Mouse (Mus musculus) hindbrain, embryonic 11.5 days (tissue): Measurements from ENCODE around the gene Gdf1. TPM values are rescaled to one million over a fixed set of nuclear protein-coding genes. Genes with fewer than 3 reads are reported as not detected.

ENCODE experiments used
- ATAC-seq: fragments of 200-750 bp; cut with Nextera tagmentation; 2 replicates; pipeline ENCODE4 v1.8.0; 2017; ENCODE audit warnings: mild to moderate bottlenecking, moderate TSS enrichment, moderate library complexity; ENCODE audit not compliant: low FRiP score
- DNase-seq: peaks from one replicate; pipeline ENCODE4 v3.0.0-alpha.2; 2015; ENCODE audit warnings: low spot score
- H3K27ac ChIP-seq: fragments of 300-500 bp; sonication (generic); 2 replicates; pipeline ENCODE4 v1.5.1; 2014; ENCODE audit warnings: mild to moderate bottlenecking, low read depth, low read length
- H3K27me3 ChIP-seq: fragments of 300-500 bp; sonication (generic); 2 replicates; pipeline ENCODE4 v1.6.1; 2014; ENCODE audit warnings: mild to moderate bottlenecking, low read length, moderate library complexity, mixed read lengths; ENCODE audit not compliant: control insufficient read depth, insufficient read depth
- H3K36me3 ChIP-seq: fragments of 300-500 bp; sonication (generic); 2 replicates; pipeline ENCODE4 v1.6.1; 2014; ENCODE audit warnings: mild to moderate bottlenecking, low read length, moderate library complexity, mixed read lengths; ENCODE audit not compliant: control insufficient read depth, insufficient read depth
- H3K4me1 ChIP-seq: fragments of 300-500 bp; sonication (generic); replicated peaks from 2 replicates; pipeline ENCODE4 v1.6.1; 2014; ENCODE audit warnings: low read length, mixed read lengths; ENCODE audit not compliant: control insufficient read depth, insufficient read depth
- H3K4me2 ChIP-seq: fragments of 300-500 bp; sonication (generic); replicated peaks from 2 replicates; pipeline ENCODE4 v1.6.1; 2014; ENCODE audit warnings: mild to moderate bottlenecking, low read depth, low read length
- H3K4me3 ChIP-seq: fragments of 300-500 bp; sonication (generic); 2 replicates; pipeline ENCODE4 v1.5.1; 2014; ENCODE audit warnings: low read depth, low read length
- H3K9ac ChIP-seq: fragments of 300-500 bp; sonication (generic); 2 replicates; pipeline ENCODE4 v1.6.1; 2014; ENCODE audit warnings: low read depth, low read length
- H3K9me3 ChIP-seq: fragments of 300-500 bp; sonication (generic); 2 replicates; pipeline ENCODE4 v1.6.1; 2016; ENCODE audit warnings: low read length; ENCODE audit not compliant: control insufficient read depth
- WGBS: fragments of 180-500 bp; shearing (Covaris S2); extraction: QIAGEN DNeasy Blood & Tissue Kit; methylation state at CpG from one replicate; pipeline ENCODE4 v1.1.7; 2014; 5-methylcytosine and 5-hydroxymethylcytosine counted together
- polyA plus RNA-seq: library from polyadenylated mRNA; unstranded; fragments of >200 nt; fragmentation: Nextera tagmentation; extraction: Ambion mirVana; gene quantifications from 2 replicates; pipeline ENCODE4 v1.2.1, GENCODE M21; 2014

Gdf1 gene
- polyA plus RNA-seq, 1 experiment from 2014 or later = 1.3 TPM

GRCm38 (mm10) chr8:70366588-70366987, 37.0 kb downstream of the Gdf1 start:
- no peak for DNase-seq

GRCm38 (mm10) chr8:70370476-70370875, 40.9 kb downstream of the Gdf1 start:
- H3K27ac ChIP-seq = no peak overlapping the region
- peaks cover 12% of the 10 kb centered on the region for H3K4me1 ChIP-seq
- ATAC-seq = no peak
- no peak overlapping the region for H3K9ac ChIP-seq
- no peak overlapping the region for H3K4me3 ChIP-seq
- DNase-seq = no peak
- 77% methylated on average over 7 of the region's 7 CpGs for WGBS
- no peaks in the 10 kb centered on the region for H3K36me3 ChIP-seq
- no peak overlapping the region for H3K4me2 ChIP-seq
- no peaks in the 10 kb centered on the region for H3K9me3 ChIP-seq
- peaks cover 42% of the 10 kb centered on the region for H3K27me3 ChIP-seq

More at GRCm38 (mm10) chr8:70366588-70366987, 37.0 kb downstream of the Gdf1 start:
- ATAC-seq = no peak
- H3K4me3 ChIP-seq = no peak overlapping the region
- H3K4me1 ChIP-seq = no peaks in the 10 kb centered on the region
- no peaks in the 10 kb centered on the region for H3K36me3 ChIP-seq
- peaks cover 3% of the 10 kb centered on the region for H3K27me3 ChIP-seq
- H3K4me2 ChIP-seq = no peak overlapping the region
- no peak overlapping the region for H3K27ac ChIP-seq
- no peak overlapping the region for H3K9ac ChIP-seq
- WGBS = 74% methylated on average over 5 of the region's 5 CpGs
- no peaks in the 10 kb centered on the region for H3K9me3 ChIP-seq

- ATAC-seq (no peak), DNase-seq (no peak)
- no peak overlapping the region for H3K27ac ChIP-seq
- no peak overlapping the region for H3K9ac ChIP-seq
- H3K4me1 ChIP-seq = peaks cover 12% of the 10 kb centered on the region
- H3K4me2 ChIP-seq = no peak overlapping the region
- no peaks in the 10 kb centered on the region for H3K9me3 ChIP-seq
- WGBS = 31% methylated on average over 6 of the region's 6 CpGs
- no peaks in the 10 kb centered on the region for H3K36me3 ChIP-seq
- H3K4me3 ChIP-seq = no peak overlapping the region
- H3K27me3 ChIP-seq = peaks cover 57% of the 10 kb centered on the region
Measured at GRCm38 (mm10) chr8:70371951-70372350, 42.3 kb downstream of the Gdf1 start.

GRCm38 (mm10) chr8:70373397-70374317, 44.0 kb downstream of the Gdf1 start, which contains the start of gene Comp:
TSS of gene Comp (plus strand) at chr8:70373558.
- Histone ChIP-seq H3K9ac (peak within 1 kb of the TSS; percentile 28; the same call in 1 of the 2 replicates), H3K4me1 (peaks cover 12% of the 10 kb centered on the region), H3K4me2 (peak within 1 kb of the TSS; percentile 33), H3K27me3 (peaks cover 72% of the 10 kb centered on the region), H3K27ac (no peak within 1 kb of the TSS), H3K4me3 (peak within 1 kb of the TSS; percentile 24), H3K9me3 (no peaks in the 10 kb centered on the region), H3K36me3 (no peaks in the 10 kb centered on the region)
- ATAC-seq (no peak), DNase-seq (peak; percentile 40)
- whole genome bisulfite sequencing = 2% methylated on average over 47 of the region's 47 CpGs

GRCm38 (mm10) chr8:70374318-70374927, 44.8 kb downstream of the Gdf1 start:
- H3K4me3 ChIP-seq = peak overlapping the region; percentile 24
- H3K36me3 ChIP-seq = no peaks in the 10 kb centered on the region
- 0 out of 2 replicates have a peak overlapping the region, but pooled peaks have one; percentile 7 for H3K9ac ChIP-seq
- WGBS = under 1% methylated on average over 40 of the region's 53 CpGs
- no peaks in the 10 kb centered on the region for H3K9me3 ChIP-seq
- H3K27ac ChIP-seq = no peak overlapping the region
- ATAC-seq = peak; percentile 76
- peaks cover 12% of the 10 kb centered on the region for H3K4me1 ChIP-seq
- DNase-seq = peak; percentile 68
- peak overlapping the region; percentile 33 for H3K4me2 ChIP-seq
- H3K27me3 ChIP-seq = peaks cover 77% of the 10 kb centered on the region

- DNase-seq (peak; percentile 39), ATAC-seq (no peak)
- H3K4me3 ChIP-seq = 0 out of 2 replicates have a peak overlapping the region, but pooled peaks have one; percentile 24
- WGBS = 8% methylated on average over 35 of the region's 35 CpGs
- no peak overlapping the region for H3K27ac ChIP-seq
- H3K9ac ChIP-seq = no peak overlapping the region
- H3K4me2 ChIP-seq = no peak overlapping the region
- peaks cover 12% of the 10 kb centered on the region for H3K4me1 ChIP-seq
- no peaks in the 10 kb centered on the region for H3K36me3 ChIP-seq
- no peaks in the 10 kb centered on the region for H3K9me3 ChIP-seq
- H3K27me3 ChIP-seq = peaks cover 77% of the 10 kb centered on the region
Measured at GRCm38 (mm10) chr8:70375212-70375859, 45.7 kb downstream of the Gdf1 start.

GRCm38 (mm10) chr8:70376275-70376741, 46.7 kb downstream of the Gdf1 start:
- H3K9ac ChIP-seq = no peak overlapping the region
- no peak overlapping the region for H3K27ac ChIP-seq
- H3K4me1 ChIP-seq = peaks cover 12% of the 10 kb centered on the region
- H3K4me3 ChIP-seq = no peak overlapping the region
- DNase-seq (peak; percentile 40), ATAC-seq (no peak)
- peaks cover 76% of the 10 kb centered on the region for H3K27me3 ChIP-seq
- WGBS = 9% methylated on average over 37 of the region's 37 CpGs
- H3K36me3 ChIP-seq = no peaks in the 10 kb centered on the region
- H3K9me3 ChIP-seq = no peaks in the 10 kb centered on the region
- no peak overlapping the region; the same call in 1 of the 2 replicates for H3K4me2 ChIP-seq

GRCm38 (mm10) chr8:70377049-70377448, 47.4 kb downstream of the Gdf1 start:
- DNase-seq (no peak), ATAC-seq (no peak)
- Histone ChIP-seq H3K4me1 (peaks cover 12% of the 10 kb centered on the region), H3K36me3 (no peaks in the 10 kb centered on the region), H3K9me3 (no peaks in the 10 kb centered on the region), H3K4me3 (no peak overlapping the region), H3K27me3 (peaks cover 69% of the 10 kb centered on the region), H3K4me2 (no peak overlapping the region), H3K27ac (no peak overlapping the region), H3K9ac (no peak overlapping the region)
- 16% methylated on average over 15 of the region's 15 CpGs for WGBS
